Mouse (Mus musculus): Measurements from ENCODE around the gene Cenpu.
A peak's percentile ranks its signal among the peaks of the same experiment; 100 is the strongest.

Gene Cenpu

GRCm38 (mm10) chr8:46551615-46552440, at the start of gene Cenpu:
TSS of gene Cenpu (plus strand) at chr8:46552028.
- DNase-seq (ENCODE audit: low spot score in 2 of 2), result peak; percentile 99 to 100

- DNase-seq (ENCODE audit: low spot score in 2 of 2), result no peak
Observed at GRCm38 (mm10) chr8:46502333-46503071, 49.3 kb upstream of the Cenpu start.

GRCm38 (mm10) chr8:46503072-46503695, 48.6 kb upstream of the Cenpu start:
- DNase-seq (ENCODE audit: low spot score in 2 of 2), result no peak

- no peak for DNase-seq (ENCODE audit: low spot score in 2 of 2)
Observed at GRCm38 (mm10) chr8:46504196-46504595, 47.6 kb upstream of the Cenpu start.

- peak in 1 of 2 experiments; percentile 34 for DNase-seq (ENCODE audit: low spot score in 2 of 2)
Observed at GRCm38 (mm10) chr8:46508488-46509395, 43.1 kb upstream of the Cenpu start.

- DNase-seq (ENCODE audit: low spot score in 2 of 2), result no peak
Observed at GRCm38 (mm10) chr8:46509474-46509873, 42.4 kb upstream of the Cenpu start.

GRCm38 (mm10) chr8:46511336-46511735, 40.5 kb upstream of the Cenpu start:
- peak in 1 of 2 experiments; percentile 47 for DNase-seq (ENCODE audit: low spot score in 2 of 2)

GRCm38 (mm10) chr8:46512538-46512937, 39.3 kb upstream of the Cenpu start:
- no peak for DNase-seq (ENCODE audit: low spot score in 2 of 2)

GRCm38 (mm10) chr8:46514027-46514426, 37.8 kb upstream of the Cenpu start:
- no peak for DNase-seq (ENCODE audit: low spot score in 2 of 2)

GRCm38 (mm10) chr8:46520667-46521066, 31.2 kb upstream of the Cenpu start:
- DNase-seq (ENCODE audit: low spot score in 2 of 2), result no peak

GRCm38 (mm10) chr8:46526098-46526497, 25.7 kb upstream of the Cenpu start:
- DNase-seq (ENCODE audit: low spot score in 2 of 2), result no peak

- no peak for DNase-seq (ENCODE audit: low spot score in 2 of 2)
Observed at GRCm38 (mm10) chr8:46526821-46527220, 25.0 kb upstream of the Cenpu start.

GRCm38 (mm10) chr8:46529508-46529907, 22.3 kb upstream of the Cenpu start:
- no peak for DNase-seq (ENCODE audit: low spot score in 2 of 2)

- no peak for DNase-seq (ENCODE audit: low spot score in 2 of 2)
Observed at GRCm38 (mm10) chr8:46530541-46530940, 21.3 kb upstream of the Cenpu start.

- DNase-seq (ENCODE audit: low spot score in 2 of 2), result no peak
Observed at GRCm38 (mm10) chr8:46533926-46534325, 17.9 kb upstream of the Cenpu start.

GRCm38 (mm10) chr8:46539701-46540100, 12.1 kb upstream of the Cenpu start:
- DNase-seq (ENCODE audit: low spot score in 2 of 2), result peak; percentile 65 to 82

GRCm38 (mm10) chr8:46543191-46543590, 8.6 kb upstream of the Cenpu start:
- DNase-seq (ENCODE audit: low spot score in 2 of 2), result no peak

GRCm38 (mm10) chr8:46543662-46544061, 8.2 kb upstream of the Cenpu start:
- no peak for DNase-seq (ENCODE audit: low spot score in 2 of 2)

- DNase-seq (ENCODE audit: low spot score in 2 of 2), result no peak
Observed at GRCm38 (mm10) chr8:46545854-46546253, 6.0 kb upstream of the Cenpu start.

GRCm38 (mm10) chr8:46546431-46547176, 5.2 kb upstream of the Cenpu start:
- DNase-seq (ENCODE audit: low spot score in 2 of 2), result peak; percentile 60 to 80

- DNase-seq (ENCODE audit: low spot score in 2 of 2), result peak in 1 of 2 experiments; percentile 61
Observed at GRCm38 (mm10) chr8:46547245-46547644, 4.6 kb upstream of the Cenpu start.

Data from spleen, postnatal 10 days (tissue).